Mouse (Mus musculus): Measurements from ENCODE around the gene 1700034J05Rik.

- no peak for TF ChIP-seq CTCF (IDR thresholded peaks at IDR 0.05; ENCODE audit: low read depth, low read length)
- no peak for TF ChIP-seq POLR2A (IDR thresholded peaks at IDR 0.05; ENCODE audit: insufficient read depth, low read length)
- TF ChIP-seq EP300 (IDR thresholded peaks at IDR 0.05; ENCODE audit: insufficient read depth, low read depth, low read length) = no peak
These were observed 35.9 kb downstream of the 1700034J05Rik start for GRCm38 (mm10) chr6:146918341-146918740.
